Mouse (Mus musculus) thymus, adult 2 months (tissue): Measurements from ENCODE around the gene Spryd4.

Source experiments
- CTCF ChIP-seq: fragments of 200-500 bp; IDR thresholded peaks from 2 replicates; pipeline ENCODE4 v1.5.1; 2012; ENCODE audit warnings: mild to moderate bottlenecking, control low read depth, low read length, moderate library complexity, borderline replicate concordance; ENCODE audit not compliant: control insufficient read depth, poor library complexity, insufficient read depth; ENCODE audit errors: extremely low read depth
- POLR2A ChIP-seq: fragments of 200-500 bp; IDR thresholded peaks from 2 replicates; pipeline ENCODE4 v1.6.1; 2012; ENCODE audit warnings: mild to moderate bottlenecking, low read length, control low read depth, moderate library complexity; ENCODE audit not compliant: control insufficient read depth, poor library complexity, insufficient read depth; ENCODE audit errors: extremely low read depth

DNA sequence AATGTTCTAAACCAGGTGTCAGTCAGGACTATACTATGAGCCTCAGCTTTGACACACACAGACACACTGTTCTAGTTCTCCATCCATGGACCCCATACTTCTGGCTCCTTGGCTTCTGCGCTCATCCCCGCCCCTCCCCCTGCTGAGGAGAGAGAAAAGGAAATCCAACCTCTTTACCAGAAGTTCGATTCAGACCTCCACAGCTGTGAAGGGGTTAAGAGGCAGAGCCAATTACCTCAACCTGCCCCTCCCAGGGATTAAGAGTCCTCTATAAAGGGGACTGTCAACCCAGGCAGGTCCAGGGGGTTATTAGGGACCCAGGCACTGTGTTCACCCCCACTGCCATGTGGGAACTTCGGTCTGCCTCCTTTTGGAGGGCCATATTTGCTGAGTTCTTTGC is 13.9 kb upstream of the Spryd4 start, which contains the start of gene Mip:
- no peak for TF ChIP-seq CTCF
- TF ChIP-seq POLR2A = no peak
